Mouse (Mus musculus) heart, postnatal 0 days (tissue): ENCODE results near the gene Cdh13. TPM values are rescaled to one million over a fixed set of nuclear protein-coding genes. Genes with fewer than 3 reads are reported as not detected.

Source experiments
- ATAC-seq: fragments of 200-750 bp; cut with Nextera tagmentation; 2 replicates; pipeline ENCODE4 v1.8.0; 2017; ENCODE audit warnings: low read depth, moderate number of reproducible peaks, moderate library complexity; ENCODE audit not compliant: insufficient read depth
- DNase-seq: peaks from one replicate; pipeline ENCODE4 v3.0.0-alpha.2; 2016; ENCODE audit warnings: low spot score
- H3K27ac ChIP-seq: fragments of 300-500 bp; sonication (generic); 2 replicates; pipeline ENCODE4 v1.5.1; 2014; ENCODE audit warnings: low read depth, mild to moderate bottlenecking
- H3K27me3 ChIP-seq: fragments of 300-500 bp; sonication (generic); 2 replicates; pipeline ENCODE4 v1.6.1; 2014; ENCODE audit warnings: low read length, mixed read lengths; ENCODE audit not compliant: control insufficient read depth, insufficient read depth
- H3K36me3 ChIP-seq: fragments of 300-500 bp; sonication (generic); replicated peaks from 2 replicates; pipeline ENCODE4 v1.6.1; 2014; ENCODE audit warnings: low read length, mixed read lengths; ENCODE audit not compliant: control insufficient read depth, insufficient read depth
- H3K4me1 ChIP-seq: fragments of 300-500 bp; sonication (generic); 2 replicates; pipeline ENCODE4 v1.6.1; 2014; ENCODE audit warnings: antibody characterized with exemption; ENCODE audit not compliant: control insufficient read depth, insufficient read depth
- H3K4me2 ChIP-seq: fragments of 300-500 bp; sonication (generic); 2 replicates; pipeline ENCODE4 v1.6.1; 2014; ENCODE audit warnings: low read depth, mild to moderate bottlenecking, low read length, moderate library complexity
- H3K4me3 ChIP-seq: fragments of 300-500 bp; sonication (generic); 2 replicates; pipeline ENCODE4 v1.5.1; 2014; ENCODE audit warnings: low read depth, low read length
- H3K9ac ChIP-seq: fragments of 300-500 bp; sonication (generic); replicated peaks from 2 replicates; pipeline ENCODE4 v1.6.1; 2014; ENCODE audit warnings: low read depth, low read length, mixed read lengths
- H3K9me3 ChIP-seq: fragments of 300-500 bp; sonication (generic); replicated peaks from 2 replicates; pipeline ENCODE4 v1.6.1; 2016; ENCODE audit warnings: low read length; ENCODE audit not compliant: control insufficient read depth
- CTCF ChIP-seq: IDR thresholded peaks from 2 replicates; pipeline ENCODE4 v1.5.1; 2016; ENCODE audit warnings: antibody characterized with exemption, control low read depth, low read depth
- EP300 ChIP-seq: IDR thresholded peaks from 2 replicates; pipeline ENCODE4 v1.6.1; 2016; ENCODE audit warnings: antibody characterized with exemption, low read depth
- WGBS: fragments of 180-500 bp; shearing (Covaris S2); extraction: QIAGEN DNeasy Blood & Tissue Kit; methylation state at CpG from one replicate; pipeline ENCODE4 v1.1.7; 2014; 5-methylcytosine and 5-hydroxymethylcytosine counted together
- polyA plus RNA-seq: library from polyadenylated mRNA; unstranded; fragments of >200 nt; fragmentation: Nextera tagmentation; extraction: Ambion mirVana; gene quantifications from 2 replicates; pipeline ENCODE4 v1.2.1, GENCODE M21; 2015
- total RNA-seq: library from RNA; depleted of rRNA; stranded (reverse); fragments of >200 nt; gene quantifications from 2 replicates; pipeline ENCODE4 v1.2.3, GENCODE M21; 2014; ENCODE audit warnings: low replicate concordance

Gene Cdh13
- total and polyA plus RNA-seq, 2 experiments from 2014 or later: 109 to 136 TPM

- Histone ChIP-seq H3K4me2 (no peak overlapping the region), H3K27ac (no peak overlapping the region), H3K9me3 (no peaks in the 10 kb centered on the region), H3K4me3 (no peak overlapping the region), H3K27me3 (no peaks in the 10 kb centered on the region), H3K4me1 (peaks cover 9% of the 10 kb centered on the region; the same call in 1 of the 2 replicates), H3K36me3 (no peaks in the 10 kb centered on the region), H3K9ac (no peak overlapping the region)
- no peak for TF ChIP-seq EP300
- TF ChIP-seq CTCF: no peak
- DNase-seq: no peak
- no peak for ATAC-seq
- 42% methylated on average over 5 of the region's 5 CpGs for WGBS
These were observed 342.9 kb downstream of the Cdh13 start for GRCm38 (mm10) chr8:118626425-118626824.

GRCm38 (mm10) chr8:118627737-118628136, 344.2 kb downstream of the Cdh13 start:
- ATAC-seq: no peak
- Histone ChIP-seq H3K4me2 (no peak overlapping the region), H3K27me3 (no peaks in the 10 kb centered on the region), H3K4me1 (peaks cover 9% of the 10 kb centered on the region; the same call in 1 of the 2 replicates), H3K27ac (no peak overlapping the region), H3K9ac (no peak overlapping the region), H3K4me3 (no peak overlapping the region), H3K9me3 (no peaks in the 10 kb centered on the region), H3K36me3 (no peaks in the 10 kb centered on the region)
- WGBS: 73% methylated on average over 5 of the region's 5 CpGs
- no peak for TF ChIP-seq CTCF
- TF ChIP-seq EP300: no peak
- DNase-seq: no peak

- 86% methylated on average over 8 of the region's 8 CpGs for WGBS
These were observed 345.2 kb downstream of the Cdh13 start for GRCm38 (mm10) chr8:118628702-118629101.

GRCm38 (mm10) chr8:118635296-118636060, 351.9 kb downstream of the Cdh13 start:
- no peak for DNase-seq
- ATAC-seq: no peak
- H3K27ac ChIP-seq: no peak overlapping the region
- no peaks in the 10 kb centered on the region for H3K4me1 ChIP-seq
- H3K27me3 ChIP-seq: no peaks in the 10 kb centered on the region
- no peaks in the 10 kb centered on the region for H3K9me3 ChIP-seq
- no peak for TF ChIP-seq EP300
- no peak for TF ChIP-seq CTCF
- H3K4me2 ChIP-seq: no peak overlapping the region
- no peak overlapping the region for H3K9ac ChIP-seq
- WGBS: 66% methylated on average over 22 of the region's 22 CpGs
- no peaks in the 10 kb centered on the region for H3K36me3 ChIP-seq
- H3K4me3 ChIP-seq: no peak overlapping the region

More at GRCm38 (mm10) chr8:118628702-118629101, 345.2 kb downstream of the Cdh13 start:
- Histone ChIP-seq H3K36me3 (no peaks in the 10 kb centered on the region), H3K4me2 (no peak overlapping the region), H3K27me3 (no peaks in the 10 kb centered on the region), H3K4me3 (no peak overlapping the region), H3K9ac (no peak overlapping the region), H3K9me3 (no peaks in the 10 kb centered on the region), H3K4me1 (peaks cover 9% of the 10 kb centered on the region; the same call in 1 of the 2 replicates), H3K27ac (no peak overlapping the region)
- TF ChIP-seq CTCF (no peak), EP300 (no peak)
- DNase-seq (no peak), ATAC-seq (no peak)

DNA sequence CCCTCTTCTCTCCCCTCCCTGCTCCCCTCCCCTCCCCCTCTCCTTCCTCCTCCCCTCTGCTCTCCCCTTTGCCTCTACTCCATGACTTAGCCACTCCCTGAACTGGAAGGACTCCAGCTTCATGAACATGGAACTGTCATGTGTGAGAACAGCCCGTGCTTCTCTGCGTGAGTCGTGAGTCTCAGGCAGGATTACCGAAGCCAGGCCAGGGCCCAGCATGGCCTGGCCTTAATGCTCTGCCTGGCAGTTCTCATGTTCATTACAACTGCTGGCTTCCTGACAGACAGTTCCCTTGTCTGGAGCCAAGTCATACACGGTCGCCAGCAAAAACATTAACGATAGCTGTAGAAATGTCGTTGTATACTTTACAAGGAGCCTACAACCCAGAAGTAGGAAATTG, 356.1 kb downstream of the Cdh13 start:
- Histone ChIP-seq H3K4me3 (no peak overlapping the region), H3K36me3 (no peaks in the 10 kb centered on the region), H3K27me3 (no peaks in the 10 kb centered on the region), H3K4me2 (no peak overlapping the region), H3K4me1 (no peaks in the 10 kb centered on the region), H3K9ac (no peak overlapping the region), H3K27ac (no peak overlapping the region), H3K9me3 (no peaks in the 10 kb centered on the region)
- peak; percentile 17 for DNase-seq
- no peak for TF ChIP-seq CTCF
- TF ChIP-seq EP300: no peak
- WGBS: 62% methylated on average over 8 of the region's 8 CpGs
- ATAC-seq: peak; percentile 64; the same call in 1 of the 2 replicates
